Mouse (Mus musculus) retina, embryonic 14.5 days (tissue): ENCODE results near the gene Mlf1.

ENCODE experiments used
- DNase-seq: peaks from one replicate; pipeline ENCODE4 v3.0.0-alpha.2; 2015; ENCODE audit warnings: low spot score

Mlf1 gene

GRCm38 (mm10) chr3:67373872-67374271 is at the start of gene Mlf1:
Gene Mlf1, plus strand, starts transcription at chr3:67374097.
- DNase-seq: peak; percentile 92

DNA sequence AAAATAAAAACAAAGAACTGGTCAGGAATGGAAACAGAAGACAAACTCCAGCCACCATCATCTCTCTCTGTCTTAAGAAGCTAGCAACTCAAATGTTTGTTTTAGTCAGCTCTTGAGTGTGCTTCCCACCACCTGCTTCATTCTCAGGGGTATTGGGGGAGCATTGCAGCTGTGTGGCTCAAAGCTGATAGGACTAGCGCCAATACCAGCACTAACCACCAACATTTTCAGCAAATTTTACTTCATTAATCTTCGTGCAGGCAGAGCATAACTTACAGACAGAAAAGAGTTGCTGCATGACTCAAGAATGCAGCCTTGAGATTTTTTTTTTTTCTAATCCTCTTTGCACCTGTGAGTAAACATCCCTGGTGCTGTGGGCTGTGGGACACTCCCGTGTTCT is 34.3 kb upstream of the Mlf1 start:
- no peak for DNase-seq

DNA sequence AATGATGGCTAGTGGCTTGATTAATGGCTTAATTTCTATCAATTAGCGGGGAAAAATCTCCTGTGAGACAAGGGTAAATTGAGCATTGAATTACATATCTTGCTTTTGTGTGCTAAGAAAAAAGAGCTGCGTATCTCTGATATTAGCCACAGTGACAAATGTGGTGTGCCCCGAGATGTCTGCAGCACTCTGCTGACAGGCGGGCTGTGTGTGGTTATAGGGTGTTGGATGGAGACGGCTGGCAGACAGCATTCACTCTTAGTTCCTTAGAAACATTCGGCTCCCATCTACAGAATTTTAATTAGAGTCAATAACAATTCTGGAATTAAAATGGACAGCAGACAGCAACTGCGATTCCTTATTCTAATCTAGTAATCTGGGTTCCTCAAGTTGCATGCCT is 33.0 kb upstream of the Mlf1 start:
- no peak for DNase-seq

- DNase-seq: peak; percentile 49
Measured at GRCm38 (mm10) chr3:67343004-67343662, 30.8 kb upstream of the Mlf1 start.

GRCm38 (mm10) chr3:67344599-67344998 is 29.3 kb upstream of the Mlf1 start:
- peak; percentile 81 for DNase-seq

GRCm38 (mm10) chr3:67346674-67347073 is 27.2 kb upstream of the Mlf1 start:
- DNase-seq: no peak

DNA sequence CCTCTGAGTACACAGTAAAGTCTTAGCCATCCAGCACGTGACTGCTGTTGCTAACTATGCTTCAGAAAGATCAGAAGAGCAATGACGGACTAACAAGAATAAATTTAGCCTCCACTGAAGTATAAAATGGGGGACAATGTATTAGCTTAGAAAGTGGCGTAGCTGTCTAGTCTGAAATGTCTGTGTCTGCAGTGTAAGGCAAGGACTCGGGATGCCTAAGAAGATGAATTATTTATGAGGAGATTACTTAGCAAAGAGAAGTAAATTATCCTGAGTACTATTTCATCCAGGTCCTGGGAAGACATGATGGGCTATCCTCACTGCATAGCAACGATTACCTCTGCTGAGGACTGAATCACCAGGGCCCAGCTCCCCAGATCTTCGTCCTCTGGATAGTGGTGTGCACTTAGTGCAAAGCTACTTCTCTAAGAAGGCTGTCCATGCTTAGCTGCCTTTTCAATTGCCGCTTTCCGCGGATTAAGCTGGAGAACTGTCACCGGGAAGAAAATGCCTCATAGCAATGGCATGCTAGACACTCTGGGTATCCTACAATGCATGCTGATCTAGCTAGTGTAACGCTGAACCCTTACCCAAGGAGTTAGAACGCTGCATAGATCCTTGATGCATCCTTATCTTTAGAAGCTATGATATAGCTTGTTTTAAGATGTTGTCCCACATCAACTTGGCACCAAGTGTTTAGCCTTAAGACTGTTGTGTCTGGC is 22.3 kb upstream of the Mlf1 start:
- no peak for DNase-seq

GRCm38 (mm10) chr3:67352128-67352762 is 21.7 kb upstream of the Mlf1 start:
- peak; percentile 86 for DNase-seq

DNA sequence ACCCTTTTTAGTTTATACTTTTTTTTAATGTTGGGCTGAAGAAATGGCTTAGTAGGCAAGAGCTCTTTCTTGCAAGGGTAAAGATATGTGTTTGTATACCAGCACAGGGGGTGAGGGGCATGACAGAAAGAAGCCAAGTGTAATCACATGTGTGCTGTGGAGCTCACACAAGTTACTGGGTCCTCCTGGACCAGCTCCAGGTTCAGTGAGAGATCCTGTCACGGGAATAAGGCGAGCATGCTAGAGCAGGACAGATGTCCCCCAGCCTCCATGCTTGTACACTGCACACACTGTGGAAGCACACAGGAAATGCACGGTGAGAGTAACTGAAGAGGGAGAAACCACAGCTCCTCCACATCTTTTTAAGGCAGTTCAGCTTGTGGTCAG is 21.1 kb upstream of the Mlf1 start:
- no peak for DNase-seq

GRCm38 (mm10) chr3:67358376-67358775 is 15.5 kb upstream of the Mlf1 start:
- no peak for DNase-seq

GRCm38 (mm10) chr3:67366087-67366892 is 7.6 kb upstream of the Mlf1 start:
- no peak for DNase-seq

DNA sequence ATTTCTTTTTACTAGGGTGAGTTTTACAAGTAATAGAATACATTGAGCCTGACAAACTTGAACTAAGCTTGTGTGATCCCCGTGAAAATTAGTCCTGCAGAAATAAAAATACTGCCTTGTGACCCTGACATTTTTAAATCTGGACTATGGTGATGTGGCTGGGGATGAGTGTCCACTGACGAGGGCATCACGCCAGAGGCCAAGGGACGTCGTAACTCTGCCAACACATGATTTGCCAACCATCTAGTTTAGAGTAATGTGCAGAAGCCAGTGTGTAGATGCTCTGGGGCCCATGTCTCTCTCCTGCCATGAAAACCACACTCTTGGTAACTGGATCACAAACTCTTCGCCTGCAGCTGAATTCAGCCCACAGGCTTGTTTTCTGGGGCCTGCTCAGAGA is 6.4 kb upstream of the Mlf1 start:
- no peak for DNase-seq

DNA sequence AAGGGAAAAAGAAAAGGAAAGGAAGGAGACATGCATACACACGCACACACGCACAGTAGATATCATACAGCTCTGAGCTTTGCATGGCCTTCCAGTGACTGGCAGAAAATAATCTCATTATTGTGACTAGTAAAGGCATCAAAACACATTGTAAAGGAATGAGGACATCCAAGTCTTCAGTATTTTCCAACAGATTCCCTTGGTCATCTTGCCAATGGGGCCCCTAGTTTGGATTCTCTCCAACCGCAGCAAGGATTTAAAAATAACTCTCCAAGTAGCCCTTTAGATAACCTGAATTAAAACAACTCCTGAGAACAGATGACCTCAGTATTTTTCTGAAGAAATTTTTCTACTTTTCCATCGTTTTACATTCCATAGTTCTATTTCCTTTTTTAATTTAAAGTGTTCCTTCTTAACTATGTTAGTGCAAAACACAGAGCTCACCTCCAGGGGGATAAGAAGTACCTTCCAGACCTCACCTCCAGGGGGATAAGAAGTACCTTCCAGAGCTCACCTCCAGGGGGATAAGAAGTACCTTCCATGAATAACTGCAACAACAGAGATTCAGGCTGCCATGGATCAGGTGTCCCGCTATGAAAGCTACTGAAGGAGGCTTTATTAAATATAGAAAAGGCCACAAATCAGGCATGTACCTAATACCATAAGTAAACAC is 4.4 kb upstream of the Mlf1 start:
- DNase-seq: no peak

GRCm38 (mm10) chr3:67372194-67372593 is 1.7 kb upstream of the Mlf1 start:
- no peak for DNase-seq

GRCm38 (mm10) chr3:67372781-67373180 is 1.1 kb upstream of the Mlf1 start:
- DNase-seq: no peak

DNA sequence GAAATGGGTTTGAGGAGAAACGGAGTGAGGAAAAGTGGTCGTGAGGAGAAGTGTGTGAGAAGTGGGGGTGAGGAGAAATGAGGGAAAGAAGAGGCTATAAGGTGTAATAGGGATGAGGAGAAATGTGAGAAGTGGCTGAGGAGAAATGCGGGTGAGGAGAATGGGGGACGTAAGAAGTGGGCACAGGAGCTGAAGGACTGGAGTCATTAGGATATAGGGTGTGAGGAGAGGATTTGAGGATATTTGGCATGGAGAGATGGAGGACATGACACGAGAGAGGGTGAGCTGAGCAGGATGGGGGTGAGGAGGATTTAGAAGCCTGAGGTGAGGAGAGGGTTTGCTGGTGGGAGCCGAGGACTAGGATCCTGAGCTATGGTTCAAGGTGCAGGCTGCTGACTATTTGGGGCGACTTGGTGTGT is 472 bp downstream of the Mlf1 start:
- no peak for DNase-seq

GRCm38 (mm10) chr3:67375063-67375462 is 1.2 kb downstream of the Mlf1 start, which contains the start of gene Gm17402:
Gene Gm17402, minus strand, starts transcription at chr3:67375163.
- no peak for DNase-seq

- DNase-seq: no peak
Measured at GRCm38 (mm10) chr3:67378215-67378614, 4.3 kb downstream of the Mlf1 start.

DNA sequence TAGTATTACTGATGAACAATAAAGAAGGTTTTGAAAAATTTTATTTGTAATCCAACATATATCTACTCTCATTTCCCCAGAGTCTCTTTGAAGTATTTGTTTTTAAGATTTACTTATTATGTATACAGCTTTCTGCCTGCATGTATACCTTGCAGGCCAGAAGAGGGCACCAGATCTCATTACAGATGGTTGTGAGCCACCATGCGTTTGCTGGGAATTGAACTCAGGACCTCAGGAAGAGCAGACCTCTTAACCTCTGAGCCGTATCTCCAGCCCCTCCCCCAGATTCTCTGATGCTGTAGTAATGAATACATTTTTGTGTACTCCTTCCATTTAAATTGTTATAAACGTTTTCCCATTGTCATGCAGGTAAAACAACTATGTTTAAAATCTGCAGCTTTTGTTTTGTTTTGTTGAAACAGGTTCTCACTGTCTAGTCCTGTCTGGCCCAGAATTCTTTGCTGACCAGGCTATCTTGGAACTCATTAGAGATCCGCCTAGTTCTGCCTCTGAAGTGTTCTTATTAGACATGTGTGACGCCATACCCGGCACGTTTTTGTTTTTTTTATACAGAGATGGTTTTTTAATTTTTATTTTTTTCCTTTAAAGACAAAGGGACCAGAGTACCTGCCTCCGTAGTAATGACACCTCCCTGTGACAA is 55.6 kb downstream of the Mlf1 start:
- no peak for DNase-seq

- DNase-seq: peak; percentile 88
Measured at GRCm38 (mm10) chr3:67429999-67430380, 56.1 kb downstream of the Mlf1 start, which contains the start of gene Gfm1. Gene Gfm1, plus strand, starts transcription at chr3:67430096.

GRCm38 (mm10) chr3:67434011-67434410 is 60.1 kb downstream of the Mlf1 start:
- no peak for DNase-seq
